Mouse (Mus musculus) limb, embryonic 14.5 days (tissue): Measurements from ENCODE around the gene Kitl. TPM values are rescaled to one million over a fixed set of nuclear protein-coding genes. Genes with fewer than 3 reads are reported as not detected.

ENCODE experiments used
- ATAC-seq: fragments of 200-750 bp; cut with Nextera tagmentation; 2 replicates; pipeline ENCODE4 v1.8.0; 2017; ENCODE audit warnings: low read depth, moderate number of reproducible peaks, moderate TSS enrichment; ENCODE audit not compliant: low FRiP score
- DNase-seq: peaks from one replicate; pipeline ENCODE4 v3.0.0-alpha.2; 2015; ENCODE audit warnings: low spot score
- H3K27ac ChIP-seq: fragments of 300-500 bp; sonication (generic); replicated peaks from 2 replicates; pipeline ENCODE4 v1.5.1; 2014; ENCODE audit warnings: low read depth, mild to moderate bottlenecking, low read length, moderate library complexity, mixed read lengths
- H3K27me3 ChIP-seq: fragments of 300-500 bp; sonication (generic); 2 replicates; pipeline ENCODE4 v1.6.1; 2014; ENCODE audit warnings: low read length, mixed read lengths; ENCODE audit not compliant: control insufficient read depth, insufficient read depth
- H3K36me3 ChIP-seq: fragments of 300-500 bp; sonication (generic); 2 replicates; pipeline ENCODE4 v1.6.1; 2014; ENCODE audit warnings: mild to moderate bottlenecking, low read length, moderate library complexity, mixed read lengths; ENCODE audit not compliant: control insufficient read depth, insufficient read depth
- H3K4me1 ChIP-seq: fragments of 300-500 bp; sonication (generic); 2 replicates; pipeline ENCODE4 v1.6.1; 2014; ENCODE audit warnings: antibody characterized with exemption, low read length, mixed read lengths; ENCODE audit not compliant: control insufficient read depth, insufficient read depth
- H3K4me2 ChIP-seq: fragments of 300-500 bp; sonication (generic); replicated peaks from 2 replicates; pipeline ENCODE4 v1.6.1; 2014; ENCODE audit warnings: low read depth, mild to moderate bottlenecking, low read length, moderate library complexity; ENCODE audit not compliant: severe bottlenecking
- H3K4me3 ChIP-seq: fragments of 300-500 bp; sonication (generic); replicated peaks from 2 replicates; pipeline ENCODE4 v1.5.1; 2014; ENCODE audit warnings: low read length
- H3K9ac ChIP-seq: fragments of 300-500 bp; sonication (generic); 2 replicates; pipeline ENCODE4 v1.6.1; 2014; ENCODE audit warnings: mild to moderate bottlenecking, low read depth, low read length, moderate library complexity; ENCODE audit not compliant: severe bottlenecking
- H3K9me3 ChIP-seq: fragments of 300-500 bp; sonication (generic); 2 replicates; pipeline ENCODE4 v1.6.1; 2016; ENCODE audit warnings: low read length; ENCODE audit not compliant: control insufficient read depth
- POLR2A ChIP-seq: fragments of 200-500 bp; IDR thresholded peaks from 2 replicates; pipeline ENCODE4 v1.8.0; 2012; ENCODE audit warnings: inconsistent platforms, mild to moderate bottlenecking, moderate library complexity, borderline replicate concordance; ENCODE audit not compliant: insufficient read depth, insufficient read length; ENCODE audit errors: extremely low read depth
- WGBS: fragments of 180-500 bp; shearing (Covaris S2); extraction: QIAGEN DNeasy Blood & Tissue Kit; methylation state at CpG from one replicate; pipeline ENCODE4 v1.1.7; 2014; 5-methylcytosine and 5-hydroxymethylcytosine counted together
- microRNA-seq: library from miRNA; unstranded; fragments of <30 nt; microRNA quantifications from one replicate; pipeline ENCODE4, GENCODE M21; 2016
- polyA plus RNA-seq, 2 experiments: library from polyadenylated mRNA; depleted of rRNA in 1 of 2; stranded (reverse) in 1 of 2; unstranded in 1 of 2; fragments of >200 nt; fragmentation: Nextera tagmentation in 1 of 2; extraction: Ambion mirVana in 1 of 2; gene quantifications; 2 replicates each; pipeline versions ENCODE4 v1.2.1 to v1.2.3; 2012 to 2014

Gene Kitl
- polyA plus RNA-seq, 2 experiments, result 16.3 to 38.4 TPM

DNA sequence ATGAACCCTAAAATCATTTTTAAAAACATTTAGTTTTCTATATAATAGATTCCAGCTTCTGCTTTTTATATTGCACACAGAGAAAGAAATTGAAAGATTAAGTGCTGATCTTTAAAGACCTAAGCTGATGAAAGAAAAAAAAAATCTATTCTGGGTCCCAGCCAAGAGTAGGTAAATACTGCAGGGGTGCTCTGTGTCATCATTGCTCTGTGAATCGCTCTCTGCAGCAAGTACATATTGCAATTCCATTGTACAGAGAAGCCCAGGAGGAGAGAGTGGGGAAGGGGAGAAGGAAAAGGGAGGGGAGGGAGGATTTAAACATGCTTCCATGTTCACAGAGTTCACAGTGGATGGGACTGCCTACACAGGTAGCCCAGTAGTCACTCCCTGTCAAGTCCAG, 116.9 kb downstream of the Kitl start:
- Histone ChIP-seq H3K36me3 (no peaks in the 10 kb centered on the region), H3K9ac (no peak overlapping the region), H3K4me2 (no peak overlapping the region), H3K4me3 (no peak overlapping the region), H3K4me1 (no peaks in the 10 kb centered on the region), H3K27me3 (no peaks in the 10 kb centered on the region), H3K27ac (no peak overlapping the region), H3K9me3 (no peaks in the 10 kb centered on the region)
- ATAC-seq (no peak), DNase-seq (no peak)
- TF ChIP-seq POLR2A, result no peak
- WGBS, result 70% methylated on average over 1 of the region's 1 CpGs

DNA sequence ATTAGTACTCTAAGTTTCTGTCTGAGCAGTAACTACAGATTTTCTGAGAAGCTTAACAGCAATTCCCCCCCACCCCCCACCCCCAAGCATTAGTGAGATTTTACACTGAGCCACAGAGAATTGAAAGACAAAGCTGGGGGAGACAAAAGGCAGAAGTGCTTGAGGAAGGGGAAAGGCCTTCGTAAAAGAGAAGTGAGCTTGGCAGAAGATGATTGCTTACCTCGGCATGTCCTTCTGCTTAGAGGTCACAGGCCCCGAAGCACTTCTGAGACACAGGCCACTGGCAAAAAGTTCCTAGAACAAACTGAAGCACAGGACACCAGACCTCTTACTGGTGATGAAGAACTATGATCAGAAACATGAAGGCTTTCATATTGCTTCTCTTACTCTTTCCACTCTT, 123.1 kb downstream of the Kitl start:
- ATAC-seq, result no peak
- Histone ChIP-seq H3K36me3 (no peaks in the 10 kb centered on the region), H3K9me3 (no peaks in the 10 kb centered on the region), H3K27me3 (no peaks in the 10 kb centered on the region), H3K4me3 (no peak overlapping the region), H3K4me1 (no peaks in the 10 kb centered on the region), H3K4me2 (no peak overlapping the region), H3K9ac (no peak overlapping the region), H3K27ac (no peak overlapping the region)
- 79% methylated on average over 3 of the region's 3 CpGs for WGBS
- no peak for DNase-seq
- no peak for TF ChIP-seq POLR2A

DNA sequence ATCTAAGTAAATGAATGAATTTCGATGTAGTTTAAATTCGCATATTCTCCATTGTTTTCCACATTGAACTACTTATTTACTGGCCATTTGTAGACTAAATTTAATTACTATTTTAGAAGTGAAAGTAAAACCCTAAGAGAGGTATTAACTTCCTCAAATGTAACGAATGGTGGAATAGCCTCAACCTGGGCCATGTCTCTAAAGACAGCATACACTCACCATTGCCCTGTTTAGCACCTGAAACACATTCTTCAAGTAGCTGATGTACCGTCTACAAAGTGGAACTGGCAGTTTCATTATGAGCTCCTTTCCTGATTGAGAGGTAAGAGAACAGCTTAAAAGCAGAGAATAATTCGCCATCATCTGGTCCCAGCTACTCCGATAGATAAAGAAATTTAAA, 132.7 kb downstream of the Kitl start:
- no peak overlapping the region for H3K4me3 ChIP-seq
- H3K4me1 ChIP-seq, result no peaks in the 10 kb centered on the region
- H3K9me3 ChIP-seq, result no peaks in the 10 kb centered on the region
- TF ChIP-seq POLR2A, result no peak
- H3K27ac ChIP-seq, result no peak overlapping the region
- DNase-seq, result no peak
- ATAC-seq, result no peak
- H3K27me3 ChIP-seq, result no peaks in the 10 kb centered on the region
- H3K9ac ChIP-seq, result no peak overlapping the region
- no peaks in the 10 kb centered on the region for H3K36me3 ChIP-seq
- no peak overlapping the region for H3K4me2 ChIP-seq
- WGBS, result 93% methylated on average over 6 of the region's 6 CpGs

Small RNA genes lying within 50 kb of the gene (microRNA-seq; reads per million reads assigned to microRNA genes)
- gene Gm22918, result not detected
- gene Gm25287, result not detected
